Mouse (Mus musculus): ENCODE data around the gene Slc43a2. TPM values are rescaled to one million over a fixed set of nuclear protein-coding genes. Genes with fewer than 3 reads are reported as not detected.
"Not testable (repeated sequence)": the region's sequence is repeated elsewhere in the genome, so short reads cannot be mapped to it uniquely, and the experiment has no call there.

Slc43a2 gene
- total RNA-seq, 2 experiments from 2014 or later = 43.0 to 53.4 TPM

DNA sequence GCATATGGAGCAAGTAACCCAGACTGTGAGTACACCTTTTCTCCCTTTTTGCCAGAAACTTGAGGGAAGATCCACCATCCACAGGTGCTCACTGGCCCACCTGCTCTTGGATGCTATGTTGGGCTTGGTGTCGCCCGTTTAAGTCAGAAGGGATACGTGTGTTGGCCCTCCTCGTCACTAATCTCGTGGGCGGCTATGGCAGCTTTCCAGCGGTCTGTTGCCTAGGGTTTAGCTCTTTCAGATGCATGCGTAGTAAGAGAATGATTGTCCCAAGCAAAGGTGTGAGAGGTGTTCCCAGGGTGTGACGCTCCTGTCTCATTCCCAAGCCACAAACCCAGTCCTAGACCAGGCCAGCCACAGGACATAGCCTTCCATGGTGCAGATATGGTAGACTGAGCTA lies 13.2 kb downstream of the Slc43a2 start:
- no peak overlapping the region for H3K4me3 ChIP-seq
- TF ChIP-seq CTCF (conservative IDR thresholded peaks at IDR 0.05) = no peak
- H3K27ac ChIP-seq = no peak overlapping the region; the same call in 1 of the 2 replicates
- DNase-seq (ENCODE audit: low spot score in 2 of 2) = no peak

DNA sequence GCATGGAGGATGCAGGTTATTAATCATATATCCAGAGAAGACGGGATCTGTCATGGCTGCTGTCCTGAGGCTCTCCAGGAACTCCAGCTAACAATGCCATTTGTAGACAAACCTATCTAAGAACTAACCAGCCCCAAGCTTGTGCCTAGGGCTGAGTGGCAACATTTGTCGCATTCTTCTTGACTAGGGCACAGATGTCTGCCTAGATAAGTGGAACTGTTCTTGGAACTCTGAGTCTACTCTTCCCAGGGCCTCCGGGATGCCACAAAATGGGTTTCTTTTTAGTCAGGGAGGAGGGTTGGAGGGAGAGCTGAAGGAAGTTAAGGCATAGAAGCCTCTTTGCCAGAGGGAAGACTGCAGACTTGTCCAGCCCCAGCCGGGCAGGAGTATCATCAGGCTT lies 14.6 kb downstream of the Slc43a2 start:
- DNase-seq (ENCODE audit: low spot score in 2 of 2) = no peak
- peak overlapping the region; percentile 24; the same call in 1 of the 2 replicates for H3K27ac ChIP-seq
- no peak for TF ChIP-seq CTCF (conservative IDR thresholded peaks at IDR 0.05)
- no peak overlapping the region for H3K4me3 ChIP-seq

DNA sequence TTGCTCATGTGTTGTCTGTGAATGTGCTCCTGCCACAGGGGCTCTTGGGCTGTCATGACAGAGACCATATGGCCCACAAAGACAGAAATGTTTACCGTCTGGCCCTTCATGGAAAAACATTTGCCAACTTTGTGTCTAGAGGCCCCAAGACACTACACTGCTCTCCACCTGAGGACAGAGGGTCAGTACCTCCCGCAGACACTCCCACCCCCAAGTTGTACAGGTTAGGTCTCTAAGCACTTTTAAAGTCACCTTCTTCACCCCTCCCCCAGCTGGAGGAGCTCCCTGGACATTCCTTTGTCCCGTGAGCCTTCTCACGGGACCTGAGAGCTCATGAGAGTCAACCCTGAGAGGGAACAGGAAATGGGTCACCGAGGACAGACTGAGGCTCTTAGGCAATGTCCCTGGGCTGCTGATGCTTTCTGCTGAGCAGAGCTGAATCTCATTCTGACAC lies 18.2 kb downstream of the Slc43a2 start:
- Histone ChIP-seq H3K27ac (0 out of 2 replicates have a peak overlapping the region, but pooled peaks have one; percentile 7), H3K4me3 (no peak overlapping the region)
- no peak for TF ChIP-seq CTCF (conservative IDR thresholded peaks at IDR 0.05)
- DNase-seq (ENCODE audit: low spot score in 2 of 2) = no peak

DNA sequence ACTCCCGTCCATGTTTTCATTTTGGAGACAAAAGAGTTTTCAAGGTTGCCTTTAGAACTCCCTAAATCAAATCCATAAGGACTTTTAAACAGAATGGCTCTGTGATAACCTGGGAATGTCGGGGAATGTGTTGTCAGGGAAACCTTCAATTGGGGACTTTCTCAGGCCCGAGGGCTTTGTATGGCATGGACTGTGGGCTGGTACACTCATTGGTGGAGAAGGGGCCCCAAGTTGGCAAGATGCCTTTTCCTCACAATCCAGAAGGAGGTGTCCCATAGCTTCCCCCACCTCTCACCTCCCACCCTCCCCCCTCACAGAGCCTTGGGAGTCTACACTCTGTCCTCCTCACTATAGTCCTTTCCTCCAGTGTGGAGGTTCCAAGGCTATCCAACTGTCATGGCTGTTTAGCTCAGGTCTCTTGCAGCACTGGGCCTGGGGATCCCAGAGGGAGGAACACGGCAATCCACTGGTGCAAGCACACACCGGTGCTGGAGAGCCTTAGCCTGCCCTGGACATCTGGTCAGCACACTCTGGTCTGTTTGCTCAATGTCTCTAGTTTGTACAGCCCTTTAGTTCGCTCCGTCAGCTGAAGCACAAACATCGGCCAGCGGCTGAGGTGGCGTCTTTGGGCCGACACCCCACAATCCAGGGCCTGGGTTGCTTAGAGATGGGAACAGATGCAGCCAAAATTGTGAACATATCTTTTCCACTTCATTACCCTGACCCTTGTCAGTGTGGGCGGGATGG lies 18.9 kb downstream of the Slc43a2 start:
- H3K27ac ChIP-seq = peak overlapping the region; percentile 83; the same call in 1 of the 2 replicates
- no peak for TF ChIP-seq CTCF (conservative IDR thresholded peaks at IDR 0.05)
- DNase-seq (ENCODE audit: low spot score in 2 of 2) = no peak
- no peak overlapping the region for H3K4me3 ChIP-seq

- peak overlapping the region; percentile 83 for H3K27ac ChIP-seq
- no peak for TF ChIP-seq CTCF (conservative IDR thresholded peaks at IDR 0.05)
- DNase-seq (ENCODE audit: low spot score in 2 of 2) = no peak
- no peak overlapping the region for H3K4me3 ChIP-seq
Measured at GRCm38 (mm10) chr11:75551321-75551720, 19.8 kb downstream of the Slc43a2 start.

- Histone ChIP-seq H3K27ac (peak overlapping the region; percentile 83), H3K4me3 (no peak overlapping the region)
- no peak for TF ChIP-seq CTCF (conservative IDR thresholded peaks at IDR 0.05)
- peak in 1 of 2 experiments; percentile 39 for DNase-seq (ENCODE audit: low spot score in 2 of 2)
Measured at GRCm38 (mm10) chr11:75551961-75552441, 20.5 kb downstream of the Slc43a2 start.

- Histone ChIP-seq H3K27ac (peak overlapping the region; percentile 83), H3K4me3 (no peak overlapping the region)
- DNase-seq (ENCODE audit: low spot score in 2 of 2) = no peak
- TF ChIP-seq CTCF (conservative IDR thresholded peaks at IDR 0.05) = no peak
Measured at GRCm38 (mm10) chr11:75552906-75553482, 21.5 kb downstream of the Slc43a2 start.

GRCm38 (mm10) chr11:75556006-75556405 lies 24.5 kb downstream of the Slc43a2 start:
- H3K4me3 ChIP-seq; H3K27ac ChIP-seq; DNase-seq (ENCODE audit: low spot score in 2 of 2): not testable (repeated sequence)
- TF ChIP-seq CTCF (conservative IDR thresholded peaks at IDR 0.05) = peak; percentile 28

DNA sequence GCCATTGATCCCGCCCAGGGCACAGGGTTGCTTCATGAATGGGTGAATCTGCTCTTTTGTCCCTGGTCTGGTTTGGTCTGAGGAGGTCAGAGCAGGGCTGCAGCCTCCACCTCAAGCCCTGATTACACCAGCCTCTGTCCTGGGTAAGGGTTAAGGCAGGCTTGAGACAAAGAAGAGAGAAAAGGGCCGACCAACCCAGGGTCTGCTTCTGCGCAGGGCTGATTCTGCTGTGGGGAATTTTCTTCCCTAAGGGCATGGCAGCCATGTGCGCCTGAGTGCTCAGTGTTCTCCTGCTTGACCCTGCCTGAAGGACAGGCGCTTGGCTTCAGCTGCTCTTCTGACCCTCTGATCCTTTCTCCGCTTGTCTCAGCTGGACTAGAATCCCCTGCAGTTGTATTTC lies 25.6 kb downstream of the Slc43a2 start:
- H3K27ac ChIP-seq = no peak overlapping the region
- no peak overlapping the region for H3K4me3 ChIP-seq
- no peak for DNase-seq (ENCODE audit: low spot score in 2 of 2)
- no peak for TF ChIP-seq CTCF (conservative IDR thresholded peaks at IDR 0.05)

GRCm38 (mm10) chr11:75558101-75558500 lies 26.6 kb downstream of the Slc43a2 start:
- DNase-seq (ENCODE audit: low spot score in 2 of 2) = no peak
- peak; percentile 61 for TF ChIP-seq CTCF (conservative IDR thresholded peaks at IDR 0.05)
- Histone ChIP-seq H3K27ac (no peak overlapping the region), H3K4me3 (no peak overlapping the region)

DNA sequence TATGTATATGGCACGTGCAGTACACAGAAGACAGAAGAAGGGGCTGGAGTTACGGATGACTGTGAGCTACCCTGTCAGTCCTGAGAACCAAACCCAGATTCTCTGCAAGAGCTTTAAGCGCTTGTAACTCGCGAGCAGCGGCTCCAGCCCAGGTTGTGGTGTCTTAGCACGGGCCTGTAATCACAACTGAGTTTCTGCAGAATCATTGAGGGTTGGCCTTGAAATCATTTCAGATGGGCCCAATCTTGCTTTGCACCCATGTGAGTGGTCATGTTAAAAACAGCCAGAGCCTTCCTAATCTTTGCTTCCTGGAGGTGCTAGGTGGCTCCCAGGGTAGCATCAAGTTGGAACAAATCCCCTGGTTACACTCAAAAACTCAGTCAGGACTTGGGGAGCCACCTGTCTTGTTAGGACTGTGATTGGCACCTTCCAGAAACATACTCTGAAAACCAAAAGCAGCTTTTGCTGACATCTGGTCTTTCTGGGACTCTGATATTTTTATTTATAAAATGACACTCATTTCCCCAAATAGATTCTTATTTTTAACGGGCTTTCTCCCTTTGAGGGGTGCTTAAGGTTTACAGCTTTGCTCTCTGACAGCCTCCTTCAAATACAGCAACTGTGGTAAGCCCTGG lies 28.5 kb downstream of the Slc43a2 start:
- H3K4me3 ChIP-seq = no peak overlapping the region
- H3K27ac ChIP-seq = peak overlapping the region; percentile 69
- DNase-seq (ENCODE audit: low spot score in 2 of 2) = no peak
- TF ChIP-seq CTCF (conservative IDR thresholded peaks at IDR 0.05) = no peak

DNA sequence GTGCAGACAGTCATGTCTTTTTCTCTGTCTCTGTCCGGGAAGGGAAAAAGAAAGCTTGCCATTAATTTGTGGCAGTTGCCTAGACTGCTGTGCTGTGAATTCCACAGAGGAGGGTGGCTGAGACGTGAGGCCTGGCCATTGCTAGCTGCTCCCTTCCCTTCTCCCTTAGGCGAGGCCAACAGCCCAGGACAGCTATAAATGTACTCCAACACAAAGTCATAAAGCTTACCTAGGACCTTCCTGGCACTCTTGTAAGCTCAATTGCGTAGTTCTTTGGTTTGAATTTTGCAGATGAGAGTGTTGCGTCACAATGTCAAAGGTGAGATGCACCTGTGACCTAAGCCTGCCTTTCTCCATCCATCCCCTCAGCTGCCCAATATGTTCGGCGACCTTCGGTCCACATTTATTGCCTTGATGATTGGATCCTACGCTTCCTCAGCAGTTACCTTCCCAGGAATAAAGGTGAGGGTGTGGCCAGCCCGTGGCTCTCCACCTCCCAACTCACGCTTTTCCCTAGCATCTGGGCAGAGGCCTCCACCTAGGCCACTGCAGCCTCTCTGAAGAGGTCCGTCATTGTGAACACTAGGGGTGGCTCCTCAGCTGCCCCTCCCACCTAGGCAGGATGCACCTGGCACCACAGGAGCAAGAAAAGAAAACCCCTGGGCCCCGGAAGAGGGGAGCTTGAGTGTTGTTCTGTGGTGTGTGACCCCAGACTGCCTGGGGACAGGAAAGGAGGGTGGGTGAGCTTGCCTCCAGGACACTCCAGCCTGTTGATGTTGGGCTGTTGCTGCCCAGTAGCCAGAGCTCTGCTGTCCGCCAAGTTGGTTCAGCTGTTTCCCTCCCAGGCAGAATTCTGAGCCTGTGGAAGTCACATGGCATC lies 29.3 kb downstream of the Slc43a2 start:
- TF ChIP-seq CTCF (conservative IDR thresholded peaks at IDR 0.05) = no peak
- Histone ChIP-seq H3K27ac (peak overlapping the region; percentile 69), H3K4me3 (no peak overlapping the region)
- no peak for DNase-seq (ENCODE audit: low spot score in 2 of 2)

Measured in layer of hippocampus, adult 2 months (tissue).